Mouse (Mus musculus) limb, embryonic 15.5 days (tissue): ENCODE measurements around the gene Msl1. TPM values are rescaled to one million over a fixed set of nuclear protein-coding genes. Genes with fewer than 3 reads are reported as not detected.

Experiments
- ATAC-seq: fragments of 200-750 bp; cut with Nextera tagmentation; 2 replicates; pipeline ENCODE4 v1.8.0; 2017; ENCODE audit warnings: low read depth, moderate TSS enrichment; ENCODE audit not compliant: insufficient number of reproducible peaks, low FRiP score, low TSS enrichment
- H3K27ac ChIP-seq: fragments of 300-500 bp; sonication (generic); 2 replicates; pipeline ENCODE4 v1.5.1; 2015; ENCODE audit warnings: moderate library complexity, mild to moderate bottlenecking, inconsistent platforms
- H3K27me3 ChIP-seq: fragments of 300-500 bp; sonication (generic); 2 replicates; pipeline ENCODE4 v1.6.1; 2015; ENCODE audit warnings: inconsistent platforms
- H3K36me3 ChIP-seq: fragments of 300-500 bp; sonication (generic); 2 replicates; pipeline ENCODE4 v1.6.1; 2015; ENCODE audit warnings: inconsistent platforms
- H3K4me1 ChIP-seq: fragments of 300-500 bp; sonication (generic); 2 replicates; pipeline ENCODE4 v1.6.1; 2015; ENCODE audit warnings: inconsistent platforms
- H3K4me2 ChIP-seq: fragments of 300-500 bp; sonication (generic); 2 replicates; pipeline ENCODE4 v1.6.1; 2015; ENCODE audit warnings: mild to moderate bottlenecking, inconsistent platforms
- H3K4me3 ChIP-seq: fragments of 300-500 bp; sonication (generic); 2 replicates; pipeline ENCODE4 v1.5.1; 2015; ENCODE audit warnings: mild to moderate bottlenecking, inconsistent platforms
- H3K9ac ChIP-seq: fragments of 300-500 bp; sonication (generic); 2 replicates; pipeline ENCODE4 v1.6.1; 2015; ENCODE audit warnings: inconsistent platforms
- H3K9me3 ChIP-seq: fragments of 300-500 bp; sonication (generic); 2 replicates; pipeline ENCODE4 v1.6.1; 2016; ENCODE audit warnings: inconsistent platforms
- WGBS: fragments of 180-500 bp; shearing (Covaris S2); methylation state at CpG from one replicate; pipeline ENCODE4 v1.1.7; 2015; 5-methylcytosine and 5-hydroxymethylcytosine counted together
- polyA plus RNA-seq: library from polyadenylated mRNA; unstranded; fragments of >200 nt; fragmentation: Nextera tagmentation; extraction: Ambion mirVana; gene quantifications from 2 replicates; pipeline ENCODE4 v1.2.1, GENCODE M21; 2015

Msl1 gene
- polyA plus RNA-seq, 1 experiment from 2014 or later, result 25.8 TPM

- no peaks in the 10 kb centered on the region for H3K27me3 ChIP-seq
- ATAC-seq, result no peak
- peaks cover 29% of the 10 kb centered on the region for H3K4me1 ChIP-seq
- no peak overlapping the region for H3K9ac ChIP-seq
- H3K36me3 ChIP-seq, result no peaks in the 10 kb centered on the region
- no peak overlapping the region for H3K4me2 ChIP-seq
- no peak overlapping the region for H3K4me3 ChIP-seq
- H3K9me3 ChIP-seq, result no peaks in the 10 kb centered on the region
- 18% methylated on average over 4 of the region's 4 CpGs for WGBS
- H3K27ac ChIP-seq, result no peak overlapping the region
Measured at GRCm38 (mm10) chr11:98792081-98792480, 3.2 kb upstream of the Msl1 start.

GRCm38 (mm10) chr11:98794469-98795014 is 774 bp upstream of the Msl1 start:
- Histone ChIP-seq H3K36me3 (peaks cover 13% of the 10 kb centered on the region), H3K27ac (peak overlapping the region; percentile 100), H3K9ac (peak overlapping the region; percentile 100), H3K4me3 (peak overlapping the region; percentile 100), H3K4me2 (peak overlapping the region; percentile 83), H3K27me3 (no peaks in the 10 kb centered on the region), H3K4me1 (peaks cover 32% of the 10 kb centered on the region), H3K9me3 (no peaks in the 10 kb centered on the region)
- ATAC-seq, result peak; percentile 49; the same call in 1 of the 2 replicates
- WGBS, result under 1% methylated on average over 28 of the region's 30 CpGs

- Histone ChIP-seq H3K4me2 (peak overlapping the region; percentile 83), H3K4me1 (peaks cover 27% of the 10 kb centered on the region), H3K4me3 (peak overlapping the region; percentile 100), H3K36me3 (peaks cover 25% of the 10 kb centered on the region), H3K27ac (peak overlapping the region; percentile 100), H3K9me3 (no peaks in the 10 kb centered on the region), H3K9ac (peak overlapping the region; percentile 100), H3K27me3 (no peaks in the 10 kb centered on the region)
- under 1% methylated on average over 53 of the region's 74 CpGs for WGBS
- peak; percentile 44 for ATAC-seq
Measured at GRCm38 (mm10) chr11:98795714-98796514, 598 bp downstream of the Msl1 start.

GRCm38 (mm10) chr11:98796515-98797216 is 1.4 kb downstream of the Msl1 start:
- Histone ChIP-seq H3K9ac (peak overlapping the region; percentile 100), H3K9me3 (no peaks in the 10 kb centered on the region), H3K36me3 (peaks cover 32% of the 10 kb centered on the region), H3K27me3 (no peaks in the 10 kb centered on the region), H3K4me3 (peak overlapping the region; percentile 100), H3K4me2 (peak overlapping the region; percentile 83), H3K27ac (peak overlapping the region; percentile 100), H3K4me1 (peaks cover 27% of the 10 kb centered on the region)
- WGBS, result 2% methylated on average over 23 of the region's 23 CpGs
- peak; percentile 32; the same call in 1 of the 2 replicates for ATAC-seq

- peak overlapping the region; percentile 100 for H3K4me3 ChIP-seq
- H3K9me3 ChIP-seq, result no peaks in the 10 kb centered on the region
- no peak for ATAC-seq
- H3K27me3 ChIP-seq, result no peaks in the 10 kb centered on the region
- peaks cover 26% of the 10 kb centered on the region for H3K4me1 ChIP-seq
- H3K36me3 ChIP-seq, result peaks cover 38% of the 10 kb centered on the region
- peak overlapping the region; percentile 83 for H3K4me2 ChIP-seq
- H3K9ac ChIP-seq, result peak overlapping the region; percentile 100
- H3K27ac ChIP-seq, result peak overlapping the region; percentile 100
- WGBS, result 4% methylated on average over 5 of the region's 5 CpGs
Measured at GRCm38 (mm10) chr11:98797306-98797705, 2.0 kb downstream of the Msl1 start.

GRCm38 (mm10) chr11:98797909-98798308 is 2.6 kb downstream of the Msl1 start:
- Histone ChIP-seq H3K27ac (peak overlapping the region; percentile 100; the same call in 1 of the 2 replicates), H3K36me3 (peaks cover 44% of the 10 kb centered on the region), H3K9ac (0 out of 2 replicates have a peak overlapping the region, but pooled peaks have one; percentile 100), H3K4me1 (peaks cover 25% of the 10 kb centered on the region), H3K4me2 (peak overlapping the region; percentile 83), H3K27me3 (no peaks in the 10 kb centered on the region), H3K4me3 (peak overlapping the region; percentile 100), H3K9me3 (no peaks in the 10 kb centered on the region)
- ATAC-seq, result no peak
- WGBS, result 43% methylated on average over 4 of the region's 4 CpGs

GRCm38 (mm10) chr11:98804605-98805004 is 9.3 kb downstream of the Msl1 start, which contains the start of gene Casc3:
Gene Casc3 (plus strand): TSS chr11:98804905.
- Histone ChIP-seq H3K36me3 (peaks cover 80% of the 10 kb centered on the region), H3K27me3 (no peaks in the 10 kb centered on the region), H3K27ac (no peak within 1 kb of the TSS), H3K9ac (no peak within 1 kb of the TSS), H3K9me3 (no peaks in the 10 kb centered on the region), H3K4me1 (no peaks in the 10 kb centered on the region), H3K4me2 (no peak within 1 kb of the TSS), H3K4me3 (no peak within 1 kb of the TSS)
- ATAC-seq, result no peak
- WGBS, result 87% methylated on average over 5 of the region's 5 CpGs

GRCm38 (mm10) chr11:98808417-98808816 is 13.1 kb downstream of the Msl1 start:
- H3K4me2 ChIP-seq, result no peak overlapping the region
- ATAC-seq, result no peak
- WGBS, result 69% methylated on average over 2 of the region's 2 CpGs

GRCm38 (mm10) chr11:98809457-98810290 is 14.4 kb downstream of the Msl1 start:
- Histone ChIP-seq H3K9ac (peak overlapping the region; percentile 95), H3K4me3 (peak overlapping the region; percentile 91), H3K4me1 (peaks cover 11% of the 10 kb centered on the region), H3K4me2 (peak overlapping the region; percentile 73), H3K27ac (peak overlapping the region; percentile 99), H3K9me3 (no peaks in the 10 kb centered on the region), H3K27me3 (no peaks in the 10 kb centered on the region), H3K36me3 (peaks cover 64% of the 10 kb centered on the region)
- under 1% methylated on average over 82 of the region's 84 CpGs for WGBS
- peak; percentile 100 for ATAC-seq

More at GRCm38 (mm10) chr11:98808417-98808816, 13.1 kb downstream of the Msl1 start:
- H3K4me3 ChIP-seq, result 0 out of 2 replicates have a peak overlapping the region, but pooled peaks have one; percentile 91
- no peaks in the 10 kb centered on the region for H3K27me3 ChIP-seq
- no peaks in the 10 kb centered on the region for H3K9me3 ChIP-seq
- H3K9ac ChIP-seq, result no peak overlapping the region
- H3K27ac ChIP-seq, result peak overlapping the region; percentile 99
- H3K4me1 ChIP-seq, result peaks cover 11% of the 10 kb centered on the region
- peaks cover 64% of the 10 kb centered on the region for H3K36me3 ChIP-seq

GRCm38 (mm10) chr11:98810686-98811085 is 15.4 kb downstream of the Msl1 start:
- peaks cover 61% of the 10 kb centered on the region for H3K36me3 ChIP-seq
- peaks cover 11% of the 10 kb centered on the region for H3K4me1 ChIP-seq
- ATAC-seq, result no peak
- H3K9ac ChIP-seq, result no peak overlapping the region
- no peaks in the 10 kb centered on the region for H3K9me3 ChIP-seq
- 56% methylated on average over 7 of the region's 7 CpGs for WGBS
- peak overlapping the region; percentile 91 for H3K4me3 ChIP-seq
- H3K27ac ChIP-seq, result peak overlapping the region; percentile 99; the same call in 1 of the 2 replicates
- H3K27me3 ChIP-seq, result no peaks in the 10 kb centered on the region
- peak overlapping the region; percentile 73 for H3K4me2 ChIP-seq

GRCm38 (mm10) chr11:98816706-98817239 is 21.5 kb downstream of the Msl1 start:
- H3K9me3 ChIP-seq, result no peaks in the 10 kb centered on the region
- WGBS, result 87% methylated on average over 1 of the region's 1 CpGs
- H3K4me2 ChIP-seq, result no peak overlapping the region
- H3K27me3 ChIP-seq, result no peaks in the 10 kb centered on the region
- no peak overlapping the region for H3K4me3 ChIP-seq
- no peak overlapping the region for H3K9ac ChIP-seq
- H3K27ac ChIP-seq, result no peak overlapping the region
- peaks cover 79% of the 10 kb centered on the region for H3K36me3 ChIP-seq
- no peak for ATAC-seq
- no peaks in the 10 kb centered on the region for H3K4me1 ChIP-seq
